Mouse (Mus musculus): ENCODE results near the gene Rbm20. TPM values are rescaled to one million over a fixed set of nuclear protein-coding genes. Genes with fewer than 3 reads are reported as not detected.

Rbm20 gene
- polyA plus RNA-seq, 1 experiment from 2014 or later: 0.98 TPM

- no peaks in the 10 kb centered on the region for H3K9me3 ChIP-seq
- H3K4me3 ChIP-seq: no peak overlapping the region
- no peak for ATAC-seq (ENCODE audit: low FRiP score, low read depth)
- no peak overlapping the region for H3K4me2 ChIP-seq (replicated peaks)
- H3K9ac ChIP-seq: no peak overlapping the region
- WGBS: 89% methylated on average over 14 of the region's 14 CpGs
- H3K36me3 ChIP-seq: no peaks in the 10 kb centered on the region
- H3K27me3 ChIP-seq (replicated peaks): no peaks in the 10 kb centered on the region
- no peaks in the 10 kb centered on the region for H3K4me1 ChIP-seq
- no peak overlapping the region for H3K27ac ChIP-seq
Observed at GRCm38 (mm10) chr19:53788621-53789331, 111.7 kb downstream of the Rbm20 start.

DNA sequence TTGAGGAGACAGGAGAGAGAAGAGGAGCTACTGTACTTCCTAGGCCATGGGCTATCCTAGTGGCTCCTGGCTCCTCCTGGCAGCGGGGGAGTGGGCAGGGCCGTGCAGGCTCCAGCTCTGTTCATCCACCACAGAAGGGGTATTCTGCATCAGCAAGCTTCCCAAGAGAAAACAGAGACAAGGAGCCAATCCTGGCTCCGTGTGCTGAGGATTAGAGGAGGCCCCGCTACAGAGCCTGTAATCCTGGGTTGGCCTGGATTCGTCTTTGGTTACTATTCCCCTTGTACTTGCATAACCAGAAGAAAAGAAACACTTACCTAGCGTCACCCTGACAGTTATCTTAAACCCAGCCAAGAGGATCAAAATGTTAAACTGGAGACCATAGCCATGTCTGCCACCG lies 112.5 kb downstream of the Rbm20 start:
- Histone ChIP-seq H3K9me3 (no peaks in the 10 kb centered on the region), H3K27me3 (replicated peaks) (no peaks in the 10 kb centered on the region), H3K4me3 (no peak overlapping the region), H3K9ac (no peak overlapping the region), H3K4me2 (replicated peaks) (no peak overlapping the region), H3K27ac (no peak overlapping the region), H3K36me3 (no peaks in the 10 kb centered on the region), H3K4me1 (no peaks in the 10 kb centered on the region)
- ATAC-seq (ENCODE audit: low FRiP score, low read depth): no peak
- WGBS: 86% methylated on average over 7 of the region's 7 CpGs

GRCm38 (mm10) chr19:53791751-53792720 lies 114.9 kb downstream of the Rbm20 start:
- Histone ChIP-seq H3K36me3 (no peaks in the 10 kb centered on the region), H3K27ac (no peak overlapping the region), H3K4me2 (replicated peaks) (no peak overlapping the region), H3K4me1 (no peaks in the 10 kb centered on the region), H3K4me3 (no peak overlapping the region), H3K9ac (no peak overlapping the region), H3K9me3 (no peaks in the 10 kb centered on the region), H3K27me3 (replicated peaks) (no peaks in the 10 kb centered on the region)
- 88% methylated on average over 20 of the region's 20 CpGs for WGBS
- no peak for ATAC-seq (ENCODE audit: low FRiP score, low read depth)

DNA sequence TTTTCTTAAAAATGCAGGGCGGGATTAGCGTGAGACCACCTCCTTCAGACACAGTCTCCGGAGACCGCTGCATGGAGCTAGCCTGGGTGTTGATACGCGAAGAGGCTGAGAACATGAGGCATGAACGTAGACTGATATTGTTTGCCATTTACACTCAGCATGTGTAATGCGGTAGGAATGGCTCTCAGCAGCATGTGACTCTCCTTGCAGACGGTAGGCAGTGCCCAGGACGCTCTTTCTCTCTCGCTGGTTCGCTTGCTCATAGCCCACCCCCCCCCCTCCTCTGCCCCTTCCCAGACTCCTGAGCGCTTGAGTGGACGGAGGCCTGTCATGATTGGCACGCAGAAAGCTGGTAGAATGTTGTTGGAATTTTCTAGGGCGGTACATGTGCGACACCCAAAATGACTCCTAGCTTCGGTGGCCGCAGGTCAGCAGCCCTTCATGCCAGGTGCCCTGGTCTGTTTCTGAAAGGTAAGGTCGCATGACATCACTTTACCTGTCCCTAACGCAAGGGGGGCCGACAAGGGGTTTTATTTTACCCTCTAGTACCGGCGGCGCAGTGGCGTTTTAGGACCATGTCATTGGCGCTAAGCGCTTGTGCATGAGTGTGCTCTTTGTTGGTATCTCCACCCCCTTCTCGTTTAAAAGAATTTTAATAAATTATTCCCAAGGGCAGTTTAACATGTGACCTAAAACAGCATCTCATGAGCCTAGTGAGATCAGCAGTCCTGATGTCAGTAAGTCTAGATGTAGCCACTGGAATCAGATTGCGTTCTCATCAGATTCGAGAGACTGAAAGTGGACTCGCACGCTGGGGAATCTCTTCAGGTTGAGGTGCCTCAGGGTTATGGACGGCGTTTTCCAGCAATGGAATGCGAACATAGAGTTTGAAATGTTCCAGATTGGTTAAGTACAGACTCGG lies 116.1 kb downstream of the Rbm20 start:
- no peak overlapping the region for H3K9ac ChIP-seq
- 85% methylated on average over 37 of the region's 37 CpGs for WGBS

DNA sequence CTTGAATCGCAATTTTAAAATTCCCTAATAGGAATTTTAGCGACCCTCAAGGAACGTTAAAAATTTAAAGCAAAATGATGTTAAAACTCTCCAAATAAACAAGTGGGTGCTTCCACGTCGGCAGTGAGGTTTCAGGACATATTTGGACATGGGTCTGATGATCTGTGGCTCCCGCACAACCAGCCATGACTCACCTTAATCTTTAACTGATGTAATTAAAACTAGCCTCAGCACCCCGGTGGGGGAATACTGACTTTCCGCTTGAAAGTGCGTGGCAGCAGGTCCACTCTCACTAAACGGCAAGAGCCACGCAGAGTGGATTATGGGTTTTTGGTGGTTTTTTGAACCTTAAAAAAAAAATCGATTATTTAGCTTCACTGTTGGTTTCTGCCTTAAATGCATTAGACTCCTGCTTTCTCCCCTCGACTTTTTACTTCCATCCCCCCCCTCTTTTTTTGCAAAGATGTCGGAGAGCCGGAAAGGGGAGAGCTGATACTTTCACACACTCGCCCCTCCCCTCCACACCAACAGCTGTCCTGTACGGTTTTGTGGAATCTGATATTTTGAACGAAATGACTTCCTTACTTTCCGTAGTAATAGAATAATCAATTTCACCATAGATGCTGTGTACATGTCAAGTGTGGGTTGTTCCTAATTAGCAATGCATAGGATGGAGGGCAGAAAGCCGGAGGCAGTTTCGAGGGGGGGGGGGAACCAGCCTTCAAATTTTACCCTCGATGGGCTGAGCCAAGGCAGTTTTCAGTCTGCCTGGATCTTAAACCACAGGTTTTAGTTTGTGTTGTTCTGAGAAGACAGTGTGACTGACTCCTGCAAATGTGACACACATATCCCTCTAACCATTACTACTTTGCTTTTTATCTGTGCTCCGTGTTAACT lies 117.1 kb downstream of the Rbm20 start:
- 86% methylated on average over 23 of the region's 23 CpGs for WGBS
- Histone ChIP-seq H3K9ac (no peak overlapping the region), H3K36me3 (no peaks in the 10 kb centered on the region), H3K9me3 (no peaks in the 10 kb centered on the region), H3K27ac (no peak overlapping the region), H3K4me3 (no peak overlapping the region), H3K27me3 (replicated peaks) (no peaks in the 10 kb centered on the region), H3K4me1 (no peaks in the 10 kb centered on the region), H3K4me2 (replicated peaks) (no peak overlapping the region)
- no peak for ATAC-seq (ENCODE audit: low FRiP score, low read depth)

More for the DNA sequence above, 116.1 kb downstream of the Rbm20 start:
- Histone ChIP-seq H3K4me3 (no peak overlapping the region), H3K27me3 (replicated peaks) (no peaks in the 10 kb centered on the region), H3K36me3 (no peaks in the 10 kb centered on the region), H3K4me1 (no peaks in the 10 kb centered on the region), H3K4me2 (replicated peaks) (no peak overlapping the region), H3K27ac (no peak overlapping the region), H3K9me3 (no peaks in the 10 kb centered on the region)
- no peak for ATAC-seq (ENCODE audit: low FRiP score, low read depth)

DNA sequence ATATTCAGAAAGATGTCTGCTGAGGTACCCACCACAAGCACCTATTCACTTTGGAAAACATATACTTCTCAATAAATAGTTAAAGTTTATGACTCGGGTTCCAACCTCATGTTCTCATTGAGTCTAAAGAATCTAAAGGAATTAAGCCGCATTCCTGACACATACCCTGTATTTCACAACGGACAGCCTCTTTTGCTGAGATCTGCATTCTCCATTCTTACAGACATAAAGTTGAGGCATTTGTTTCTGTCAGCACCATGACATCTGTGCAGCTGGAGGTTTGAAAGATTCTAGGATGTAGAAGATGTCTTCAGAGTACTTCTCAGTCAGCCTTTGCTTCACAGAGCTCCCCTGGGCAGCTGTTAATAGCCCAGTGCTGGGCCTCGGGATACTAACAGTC lies 117.9 kb downstream of the Rbm20 start:
- H3K27ac ChIP-seq: no peak overlapping the region
- no peak overlapping the region for H3K4me3 ChIP-seq
- H3K27me3 ChIP-seq (replicated peaks): no peaks in the 10 kb centered on the region
- ATAC-seq (ENCODE audit: low FRiP score, low read depth): no peak
- H3K4me2 ChIP-seq (replicated peaks): no peak overlapping the region
- H3K9me3 ChIP-seq: no peaks in the 10 kb centered on the region
- no peaks in the 10 kb centered on the region for H3K4me1 ChIP-seq
- H3K9ac ChIP-seq: no peak overlapping the region
- WGBS: 78% methylated on average over 4 of the region's 4 CpGs
- H3K36me3 ChIP-seq: no peaks in the 10 kb centered on the region

- Histone ChIP-seq H3K4me2 (replicated peaks) (no peak overlapping the region), H3K9ac (no peak overlapping the region), H3K4me3 (no peak overlapping the region), H3K36me3 (no peaks in the 10 kb centered on the region), H3K27ac (no peak overlapping the region), H3K4me1 (no peaks in the 10 kb centered on the region), H3K9me3 (no peaks in the 10 kb centered on the region), H3K27me3 (replicated peaks) (no peaks in the 10 kb centered on the region)
- WGBS: 74% methylated on average over 5 of the region's 5 CpGs
- ATAC-seq (ENCODE audit: low FRiP score, low read depth): no peak
Observed at GRCm38 (mm10) chr19:53796020-53796419, 118.9 kb downstream of the Rbm20 start.

DNA sequence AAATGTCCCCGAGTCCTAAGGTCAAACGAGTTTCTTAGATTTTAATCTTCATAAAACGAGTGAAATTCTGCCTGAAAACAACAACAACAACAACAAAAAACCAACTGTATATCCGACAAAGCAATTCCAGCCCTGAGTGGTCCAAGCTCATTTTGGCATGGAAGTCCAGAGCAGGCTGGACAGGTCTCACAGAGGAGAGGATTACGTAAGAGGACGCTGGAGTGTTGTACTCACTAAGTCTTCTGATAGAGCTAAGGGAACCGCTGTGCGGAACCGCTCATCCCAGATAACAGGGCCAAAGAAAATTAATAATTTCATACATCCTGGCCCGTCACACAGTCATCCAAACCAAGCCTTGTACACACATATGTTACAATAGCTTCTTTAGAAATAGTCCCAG lies 120.7 kb downstream of the Rbm20 start:
- Histone ChIP-seq H3K27me3 (replicated peaks) (no peaks in the 10 kb centered on the region), H3K4me1 (no peaks in the 10 kb centered on the region), H3K9ac (no peak overlapping the region), H3K4me2 (replicated peaks) (no peak overlapping the region), H3K36me3 (no peaks in the 10 kb centered on the region), H3K4me3 (no peak overlapping the region), H3K9me3 (no peaks in the 10 kb centered on the region), H3K27ac (no peak overlapping the region)
- no peak for ATAC-seq (ENCODE audit: low FRiP score, low read depth)
- 89% methylated on average over 10 of the region's 10 CpGs for WGBS

- H3K4me1 ChIP-seq: no peaks in the 10 kb centered on the region
- 79% methylated on average over 11 of the region's 11 CpGs for WGBS
- no peaks in the 10 kb centered on the region for H3K9me3 ChIP-seq
- no peak overlapping the region for H3K27ac ChIP-seq
- no peak overlapping the region for H3K4me2 ChIP-seq (replicated peaks)
- no peaks in the 10 kb centered on the region for H3K27me3 ChIP-seq (replicated peaks)
- ATAC-seq (ENCODE audit: low FRiP score, low read depth): no peak
- no peaks in the 10 kb centered on the region for H3K36me3 ChIP-seq
- H3K4me3 ChIP-seq: no peak overlapping the region
- no peak overlapping the region for H3K9ac ChIP-seq
Observed at GRCm38 (mm10) chr19:53799885-53800284, 122.8 kb downstream of the Rbm20 start.

GRCm38 (mm10) chr19:53800365-53800999 lies 123.4 kb downstream of the Rbm20 start:
- H3K4me2 ChIP-seq (replicated peaks): no peak overlapping the region
- no peak for ATAC-seq (ENCODE audit: low FRiP score, low read depth)

DNA sequence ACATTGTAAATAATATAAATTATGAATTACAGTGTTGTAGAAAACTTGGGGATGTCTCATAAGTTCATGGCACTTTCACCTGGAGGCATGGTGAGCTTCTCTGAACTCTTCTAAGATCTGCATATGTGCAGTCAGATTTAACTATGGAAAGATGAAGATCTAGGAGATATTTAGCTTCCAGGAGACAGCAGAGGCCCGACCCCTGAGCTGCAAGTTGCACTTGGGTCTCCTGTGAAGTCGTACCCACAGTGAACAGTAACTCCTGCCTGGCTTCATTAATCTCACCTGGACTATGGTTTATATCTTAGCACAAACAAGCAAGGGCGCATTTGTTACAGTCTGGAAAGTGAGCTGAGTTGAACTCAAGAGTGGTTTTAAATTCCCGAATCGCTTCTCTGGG lies 124.3 kb downstream of the Rbm20 start:
- Histone ChIP-seq H3K9me3 (no peaks in the 10 kb centered on the region), H3K27me3 (replicated peaks) (no peaks in the 10 kb centered on the region), H3K9ac (no peak overlapping the region), H3K4me1 (no peaks in the 10 kb centered on the region), H3K4me2 (replicated peaks) (no peak overlapping the region), H3K4me3 (no peak overlapping the region), H3K27ac (no peak overlapping the region), H3K36me3 (no peaks in the 10 kb centered on the region)
- ATAC-seq (ENCODE audit: low FRiP score, low read depth): no peak
- 89% methylated on average over 5 of the region's 5 CpGs for WGBS

More at GRCm38 (mm10) chr19:53800365-53800999, 123.4 kb downstream of the Rbm20 start:
- Histone ChIP-seq H3K27ac (no peak overlapping the region), H3K9ac (no peak overlapping the region), H3K9me3 (no peaks in the 10 kb centered on the region), H3K36me3 (no peaks in the 10 kb centered on the region), H3K27me3 (replicated peaks) (no peaks in the 10 kb centered on the region), H3K4me3 (no peak overlapping the region), H3K4me1 (no peaks in the 10 kb centered on the region)
- 69% methylated on average over 15 of the region's 15 CpGs for WGBS

Data from neural tube, embryonic 12.5 days (tissue).